Comparison of ENCODE assay signal across 19 mouse cellular contexts in genomic region chr7:66954073-66954472, GRCm38 (mm10).
DNase-seq lines count a peak whose midpoint lies in the region; ATAC-seq lines count a peak whose summit lies in the region.
"Had no signal": no experiment of that assay in that cellular context is flagged by ENCODE, and none has a peak within 500 bp of the region (broad histone marks: within the 10 kb centered on the region; RNA-seq: fewer than 3 reads in every experiment).

No protein-coding gene starts in this region.

- H3K27ac ChIP-seq in heart, embryonic 13.5 days (replicated peaks), result peak overlapping the region; percentile 92
- H3K27ac ChIP-seq in forebrain, embryonic 12.5 days, result no peak overlapping the region
- H3K27ac ChIP-seq: heart, adult 2 months; hindbrain, embryonic 13.5 days; hindbrain, postnatal 0 days; intestine, embryonic 15.5 days had no signal

- no peak for ATAC-seq in heart, embryonic 13.5 days (ENCODE audit: extremely low read depth, insufficient number of reproducible peaks, low FRiP score, low TSS enrichment)
- ATAC-seq in forebrain, embryonic 12.5 days (ENCODE audit: low FRiP score), result no peak
- ATAC-seq: forebrain, embryonic 16.5 days; hindbrain, postnatal 0 days had no signal

- H3K9me3 ChIP-seq in heart, embryonic 13.5 days, result no peaks in the 10 kb centered on the region
- H3K9me3 ChIP-seq in forebrain, embryonic 12.5 days, result no peaks in the 10 kb centered on the region
- H3K9me3 ChIP-seq: hindbrain, embryonic 13.5 days; intestine, embryonic 15.5 days had no signal

- no peak overlapping the region for H3K4me3 ChIP-seq in heart, embryonic 13.5 days
- H3K4me3 ChIP-seq in forebrain, embryonic 12.5 days (replicated peaks), result no peak overlapping the region
- H3K4me3 ChIP-seq: heart, adult 2 months; hindbrain, embryonic 13.5 days; intestine, embryonic 15.5 days had no signal

- no peak overlapping the region for H3K4me2 ChIP-seq in heart, embryonic 13.5 days
- no peak overlapping the region for H3K4me2 ChIP-seq in forebrain, embryonic 12.5 days
- H3K4me2 ChIP-seq: hindbrain, embryonic 13.5 days; intestine, embryonic 15.5 days had no signal

- WGBS in heart, embryonic 13.5 days, result 40% methylated on average over 8 of the region's 8 CpGs
- WGBS in forebrain, embryonic 12.5 days, result 77% methylated on average over 8 of the region's 8 CpGs

- H3K36me3 ChIP-seq in heart, embryonic 13.5 days, result no peaks in the 10 kb centered on the region
- no peaks in the 10 kb centered on the region for H3K36me3 ChIP-seq in forebrain, embryonic 12.5 days (replicated peaks)
- H3K36me3 ChIP-seq: hindbrain, embryonic 13.5 days; intestine, embryonic 15.5 days had no signal

- intact Hi-C loops in gastrocnemius, postnatal 14 days (cut with DNase I; ENCODE audit: low total_unique reads), result no loop called here
- intact Hi-C loops in heart, postnatal 36 days (cut with DNase I), result no loop called here

- H3K4me1 ChIP-seq in heart, embryonic 13.5 days, result peaks cover 35% of the 10 kb centered on the region
- H3K4me1 ChIP-seq in forebrain, embryonic 12.5 days, result no peaks in the 10 kb centered on the region

- no peak overlapping the region for H3K9ac ChIP-seq in heart, embryonic 13.5 days
- H3K9ac ChIP-seq in forebrain, embryonic 12.5 days, result no peak overlapping the region
- H3K9ac ChIP-seq: hindbrain, embryonic 13.5 days; intestine, embryonic 15.5 days had no signal

- H3K27me3 ChIP-seq in heart, embryonic 13.5 days (replicated peaks), result no peaks in the 10 kb centered on the region
- H3K27me3 ChIP-seq in forebrain, embryonic 12.5 days, result no peaks in the 10 kb centered on the region
- H3K27me3 ChIP-seq: hindbrain, embryonic 13.5 days; intestine, embryonic 15.5 days had no signal

- DNase-seq in gastrocnemius, postnatal 10 days, result peak; percentile 1
- no peak for DNase-seq in gastrocnemius, postnatal 14 days
- no peak for DNase-seq in heart, postnatal 36 days
- DNase-seq in testis, postnatal 10 days (ENCODE audit: low spot score), result peak; percentile 15
- DNase-seq in testis, postnatal 14 days (ENCODE audit: low spot score), result no peak
- DNase-seq in cerebellum, adult 9-10 months, result no peak
- DNase-seq: adrenal gland, postnatal 10 days; cerebellum, adult 11-12 months; cerebellum, adult 9-11 months; cerebellum, postnatal 36 days; gastrocnemius, postnatal 36 days; heart, adult 2 months; kidney, adult 2 months had no signal

Comparison
In these comparisons a context has a peak if more than half of its experiments do, and no peak if none do; other contexts are left out.
1. DNase-seq: peak in gastrocnemius, postnatal 10 days (single experiment) and testis, postnatal 10 days (single experiment); none in gastrocnemius, postnatal 14 days (single experiment), heart, postnatal 36 days (0 of 2), testis, postnatal 14 days (single experiment) and cerebellum, adult 9-10 months (single experiment).